Mouse (Mus musculus) retina, postnatal 7 days (tissue): ENCODE measurements around the gene Hmx3.

Experiments
- DNase-seq: peaks from one replicate; pipeline ENCODE4 v3.0.0-alpha.2; 2012; ENCODE audit warnings: low read depth, low spot score

Hmx3 gene

DNA sequence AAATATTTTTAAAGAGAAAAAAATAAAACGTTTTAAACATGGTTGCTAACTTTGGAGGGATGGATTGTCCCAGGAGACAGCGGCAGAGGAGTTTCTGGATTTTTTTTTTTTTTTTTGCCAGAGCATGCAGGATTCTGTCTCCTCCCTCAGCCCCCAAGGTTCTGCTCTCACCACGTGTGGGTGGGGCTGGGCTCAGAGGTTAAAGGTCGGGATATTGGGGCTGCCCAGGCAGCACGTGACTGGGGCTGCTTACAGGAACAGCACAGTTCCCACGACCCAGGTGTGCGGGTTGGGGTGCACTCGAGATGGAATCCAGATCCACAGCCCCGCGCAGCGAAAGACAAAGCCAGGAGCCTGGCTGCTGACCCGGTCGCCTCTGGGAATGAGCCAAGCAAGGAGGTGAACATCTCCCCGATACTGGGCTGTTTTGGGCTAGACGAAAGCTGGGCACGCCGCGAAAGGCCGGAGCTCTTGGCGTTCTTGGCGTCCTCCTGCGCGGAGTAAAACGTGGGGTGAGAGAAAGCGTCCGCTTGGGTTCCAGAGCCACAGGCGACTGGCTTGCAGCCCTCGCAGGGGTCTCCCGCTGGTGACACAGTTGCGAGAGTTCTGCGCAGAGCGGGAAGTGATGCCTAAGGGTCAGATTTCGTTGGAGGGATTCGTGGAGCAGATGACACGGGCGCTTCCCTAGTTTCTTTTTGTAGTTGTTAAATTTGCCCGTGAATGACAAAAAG lies 14.0 kb downstream of the Hmx3 start:
- no peak for DNase-seq

DNA sequence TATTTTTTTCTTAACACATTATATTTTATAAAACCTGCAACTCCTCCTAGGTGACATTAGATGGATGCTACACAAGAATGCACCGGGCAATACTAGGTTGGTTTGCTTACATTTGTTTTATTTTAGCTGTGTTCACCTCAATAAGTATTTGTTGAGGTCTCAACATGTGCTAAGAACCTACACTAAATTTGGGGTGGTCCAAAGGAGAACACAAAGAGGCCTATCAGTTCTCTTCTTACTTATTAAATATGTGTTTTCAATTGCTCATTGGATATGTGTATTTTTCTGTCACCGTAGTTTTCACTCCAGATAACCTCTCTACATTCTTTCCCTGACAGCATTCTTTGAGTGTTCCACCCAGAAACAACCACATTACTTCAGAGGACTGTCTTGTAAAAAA lies 15.1 kb downstream of the Hmx3 start:
- DNase-seq: no peak

DNA sequence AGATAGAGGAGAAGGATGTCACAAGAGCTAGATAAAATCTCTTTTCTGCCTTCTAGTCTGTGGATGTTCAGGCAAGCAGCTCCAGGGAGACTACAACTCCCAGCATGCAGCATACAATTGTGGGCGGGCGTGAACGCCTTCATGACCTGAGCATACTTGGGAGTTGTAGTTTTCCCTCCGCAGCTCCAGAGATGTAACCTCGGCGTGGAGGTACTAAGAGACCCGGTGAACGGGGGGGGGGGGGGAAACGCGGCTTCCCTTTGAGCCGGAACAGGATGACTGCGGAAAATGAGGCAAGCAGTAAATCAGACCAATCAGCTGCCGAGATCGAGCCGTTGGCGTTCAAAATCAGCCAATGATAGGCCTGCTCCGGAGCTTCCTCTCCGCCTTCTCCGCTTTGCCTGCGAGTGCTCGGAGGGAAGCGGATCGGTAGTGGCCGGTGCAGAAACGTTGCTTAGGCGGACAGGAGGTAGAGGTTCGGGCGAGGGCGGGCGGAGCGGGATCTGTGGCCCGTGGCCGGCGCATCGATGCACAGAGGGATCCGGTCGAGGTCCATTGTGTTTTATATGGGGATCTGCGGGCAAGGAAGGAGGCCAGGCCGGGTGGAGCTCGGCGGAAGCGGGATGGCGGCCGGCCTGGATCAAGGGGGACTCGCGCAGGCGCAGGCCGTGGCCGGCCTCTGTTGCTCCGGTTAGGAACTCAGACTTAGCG lies 17.5 kb downstream of the Hmx3 start, which contains the start of gene Bub3:
TSS of gene Bub3 (plus strand) at position 237 of the 711 bp plus-strand sequence.
- DNase-seq: peak; percentile 91

DNA sequence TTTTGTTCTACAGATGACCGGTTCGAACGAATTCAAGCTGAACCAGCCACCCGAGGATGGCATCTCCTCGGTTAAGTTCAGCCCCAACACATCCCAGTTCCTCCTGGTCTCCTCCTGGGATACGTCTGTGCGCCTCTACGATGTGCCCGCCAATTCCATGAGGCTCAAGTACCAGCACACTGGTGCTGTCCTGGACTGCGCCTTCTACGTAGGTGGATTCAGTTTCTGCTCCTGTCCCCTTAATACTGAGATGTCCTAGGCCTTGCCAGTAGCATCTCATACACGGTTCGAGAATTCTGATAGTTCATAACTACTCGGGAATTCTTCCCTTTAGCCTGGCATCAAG lies 18.0 kb downstream of the Hmx3 start:
- DNase-seq: no peak

DNA sequence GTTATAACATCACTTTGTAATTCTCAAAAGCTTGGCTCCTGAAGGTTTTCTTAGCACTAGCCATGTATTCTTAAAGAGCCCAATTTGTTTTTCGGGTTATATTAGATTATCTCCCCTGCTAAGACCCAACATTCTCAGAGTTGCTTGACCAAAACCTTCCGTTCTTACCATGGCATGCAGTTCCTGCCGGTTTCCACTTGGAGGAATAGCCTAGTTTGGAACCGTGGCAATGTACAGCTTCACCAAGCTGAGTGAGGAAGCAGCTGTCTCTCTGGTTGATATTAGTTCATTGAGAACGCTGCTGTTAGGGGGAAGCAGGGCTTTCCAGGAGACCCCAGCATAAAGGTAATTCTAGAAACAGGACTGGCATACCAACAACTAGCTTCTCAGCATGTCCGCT lies 32.6 kb downstream of the Hmx3 start:
- DNase-seq: no peak

DNA sequence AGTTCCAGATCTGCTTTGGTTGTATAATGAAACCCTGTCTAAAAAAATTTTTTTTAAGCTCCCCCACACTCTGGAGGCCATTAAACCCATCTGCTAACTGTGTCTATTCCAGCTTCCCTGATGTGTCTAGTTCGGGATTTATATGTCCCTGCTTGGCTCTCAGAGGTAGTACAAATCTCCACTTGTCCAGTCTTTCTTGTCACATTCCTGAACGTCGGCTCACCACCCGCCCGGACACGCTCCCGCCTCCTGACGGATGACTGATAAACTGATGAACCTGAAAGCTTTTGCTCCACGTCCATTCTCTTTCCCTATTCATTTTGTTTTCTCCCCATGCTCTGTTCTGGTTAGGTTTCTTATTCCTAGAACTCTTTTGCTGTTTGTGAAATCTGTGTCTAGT lies 39.5 kb downstream of the Hmx3 start:
- DNase-seq: no peak

DNA sequence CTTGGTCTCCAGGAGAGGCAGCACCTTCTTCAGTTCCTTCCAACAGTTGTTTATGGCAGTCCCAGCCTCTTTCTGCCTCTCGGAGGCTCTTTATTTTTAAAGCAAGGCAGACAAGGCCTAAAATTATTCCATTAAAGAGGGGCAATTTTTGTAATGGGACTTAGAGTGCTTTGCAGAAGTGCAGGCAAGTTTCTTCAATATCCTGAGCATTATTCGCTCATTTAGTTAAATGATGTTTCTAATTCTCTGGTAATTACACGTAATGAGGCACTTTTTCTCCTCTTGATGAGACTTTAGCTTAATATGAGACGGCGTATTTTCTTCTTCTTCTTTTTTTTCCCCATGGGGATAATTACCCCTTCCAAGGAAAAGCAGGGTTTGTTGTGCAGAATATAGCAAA lies 42.9 kb downstream of the Hmx3 start:
- no peak for DNase-seq
